Mouse (Mus musculus): ENCODE results near the gene Mrpl44. TPM values are rescaled to one million over a fixed set of nuclear protein-coding genes. Genes with fewer than 3 reads are reported as not detected.

Gene Mrpl44
- polyA plus RNA-seq (2012; rRNA removed; ENCODE audit: low replicate concordance), result 9.4 and 12.3 TPM in 2 replicates

GRCm38 (mm10) chr1:79775927-79776458, at the start of gene Mrpl44, which contains the start of gene Wdfy1:
Gene Mrpl44 (plus strand): TSS chr1:79776018.
Gene Wdfy1 (minus strand): TSS chr1:79776143.

Other genes starting within 250 kb of the Mrpl44 start
- 15.6 and 51.5 TPM in 2 replicates for gene Ap1s3, start 104.0 kb upstream of the Mrpl44 start, polyA plus RNA-seq (2012; rRNA removed; ENCODE audit: low replicate concordance)
- gene Wdfy1, start 125 bp downstream of the Mrpl44 start, polyA plus RNA-seq (2012; rRNA removed; ENCODE audit: low replicate concordance), result 29.3 and 62.0 TPM in 2 replicates
- 14.1 and 52.0 TPM in 2 replicates for gene Serpine2, start 85.2 kb downstream of the Mrpl44 start, polyA plus RNA-seq (2012; rRNA removed; ENCODE audit: low replicate concordance)

Measured in mammary gland, adult 2 months (tissue).